Mouse (Mus musculus) heart, adult 2 months (tissue): ENCODE data around the gene Adgrg3. TPM values are rescaled to one million over a fixed set of nuclear protein-coding genes. Genes with fewer than 3 reads are reported as not detected.

Source experiments
- DNase-seq, 2 experiments: peaks; one replicate each; pipeline ENCODE4 v3.0.0; 2021
- H3K27ac ChIP-seq: fragments of 200-600 bp; 2 replicates; pipeline ENCODE4 v1.8.1; 2022
- H3K27me3 ChIP-seq: fragments of 200-500 bp; 2 replicates; pipeline ENCODE4 v1.6.1; 2012; ENCODE audit warnings: mild to moderate bottlenecking, low read length, inconsistent platforms, mixed read lengths; ENCODE audit not compliant: control insufficient read depth, insufficient read depth
- H3K36me3 ChIP-seq: fragments of 200-500 bp; 2 replicates; pipeline ENCODE4 v1.6.1; 2012; ENCODE audit warnings: low read length, inconsistent platforms; ENCODE audit not compliant: control insufficient read depth, insufficient read depth
- H3K4me1 ChIP-seq: fragments of 200-500 bp; 2 replicates; pipeline ENCODE4 v1.6.1; 2011; ENCODE audit warnings: low read length; ENCODE audit not compliant: control insufficient read depth, insufficient read depth
- H3K4me3 ChIP-seq: fragments of 200-600 bp; 2 replicates; pipeline ENCODE4 v1.8.1; 2022
- H3K79me2 ChIP-seq: fragments of 200-500 bp; replicated peaks from 2 replicates; pipeline ENCODE4 v1.6.1; 2012; ENCODE audit warnings: mild to moderate bottlenecking, inconsistent platforms, low read length, moderate library complexity, mixed read lengths; ENCODE audit not compliant: control insufficient read depth, insufficient read depth
- H3K9ac ChIP-seq: fragments of 200-500 bp; 2 replicates; pipeline ENCODE4 v1.6.1; 2012; ENCODE audit warnings: low read depth, mild to moderate bottlenecking, control low read depth, inconsistent platforms, low read length, mixed read lengths
- CTCF ChIP-seq: fragments of 200-600 bp; IDR thresholded peaks from 2 replicates; pipeline ENCODE4 v1.8.1; 2022; ENCODE audit warnings: antibody characterized with exemption, mild to moderate bottlenecking, moderate library complexity
- EP300 ChIP-seq: fragments of 200-500 bp; IDR thresholded peaks from 2 replicates; pipeline ENCODE4 v1.6.1; 2011; ENCODE audit warnings: low read depth, low read length, control low read depth; ENCODE audit not compliant: insufficient read depth
- POLR2A ChIP-seq: fragments of 200-500 bp; IDR thresholded peaks from 2 replicates; pipeline ENCODE4 v1.6.1; 2011; ENCODE audit warnings: mild to moderate bottlenecking, low read depth, low read length, control low read depth; ENCODE audit not compliant: insufficient read depth
- WGBS: fragments of 180-500 bp; shearing (Covaris S2); methylation state at CpG from one replicate; pipeline ENCODE4 v1.1.7; 2018; 5-methylcytosine and 5-hydroxymethylcytosine counted together
- intact Hi-C: fragments of 180-260 bp; cut with DNase I; formaldehyde crosslinking; loops from one replicate; pipeline ENCODE4 v1.15.1; 2025
- polyA plus RNA-seq: library from polyadenylated mRNA; depleted of rRNA; stranded (reverse); fragments of >200 nt; gene quantifications from 2 replicates; pipeline ENCODE4 v1.2.3, GENCODE M21; 2012
- total RNA-seq, 2 experiments: library from RNA; stranded (reverse); gene quantifications; 2 replicates each; pipeline ENCODE4 v1.2.3; 2021

Gene Adgrg3
- total and polyA plus RNA-seq, 3 experiments = 1.3 to 4.3 (median 2.5) TPM

DNA sequence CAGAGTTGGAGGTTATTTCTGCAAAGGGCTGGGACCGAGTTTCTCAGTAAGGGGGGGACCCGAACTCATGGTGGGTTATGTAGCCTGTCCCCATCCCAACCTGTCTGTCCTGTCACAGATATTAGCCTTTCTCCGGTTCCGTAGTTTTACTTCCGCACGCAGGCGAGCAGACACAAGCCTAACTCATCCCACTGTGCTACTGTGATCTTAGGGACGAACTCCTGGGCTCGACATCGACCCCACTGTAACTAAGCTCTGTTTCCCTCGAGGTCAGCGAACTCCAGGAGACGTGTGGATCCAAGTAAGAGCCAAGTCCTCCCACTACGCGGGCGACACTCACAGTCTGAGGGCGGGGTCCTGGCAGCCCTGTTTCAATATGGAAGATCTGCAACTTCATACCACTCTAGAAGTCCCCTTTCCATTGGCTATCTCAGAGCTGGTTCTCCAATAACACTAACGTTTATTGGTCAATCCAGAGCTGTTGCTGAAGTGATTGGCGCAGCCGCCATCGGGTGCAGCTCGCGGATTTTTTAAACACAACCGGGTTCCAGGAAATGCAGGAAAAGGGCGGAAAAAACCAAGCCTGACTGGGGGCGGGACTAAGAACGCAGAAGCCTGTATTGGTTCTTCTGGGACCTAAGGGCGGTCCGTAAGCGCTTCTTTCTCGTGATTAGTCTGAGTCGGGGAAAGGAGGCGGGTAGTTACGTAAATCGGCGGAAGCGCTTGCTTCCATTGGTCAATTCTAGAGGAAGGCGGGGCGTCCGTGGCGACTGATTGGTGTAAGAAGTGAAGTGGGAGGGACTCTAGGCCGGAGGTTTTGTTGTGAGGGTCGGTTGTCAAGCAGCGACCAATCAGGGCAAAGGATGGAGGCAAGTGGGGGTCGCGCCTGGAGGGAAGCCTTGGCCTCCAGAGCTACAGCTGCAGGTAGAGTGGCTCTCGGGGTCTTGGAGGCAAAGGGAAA is 63.2 kb downstream of the Adgrg3 start, which contains the start of gene Katnb1:
Katnb1 (plus strand) TSS at position 806 of the 961 bp plus-strand sequence.
- peak; percentile 94 to 99 for DNase-seq
- Histone ChIP-seq H3K27ac (peak within 1 kb of the TSS; percentile 95), H3K4me3 (peak within 1 kb of the TSS; percentile 88), H3K36me3 (no peaks in the 10 kb centered on the region), H3K27me3 (no peaks in the 10 kb centered on the region), H3K9ac (peak within 1 kb of the TSS; percentile 86), H3K79me2 (no peaks in the 10 kb centered on the region), H3K4me1 (peaks cover 1% of the 10 kb centered on the region; the same call in 1 of the 2 replicates)
- WGBS = under 1% methylated on average over 47 of the region's 47 CpGs
- intact Hi-C loops = no loop called here
- TF ChIP-seq POLR2A (peak; percentile 98), EP300 (0 out of 2 replicates have a peak, but pooled peaks have one; percentile 25), CTCF (no peak)

DNA sequence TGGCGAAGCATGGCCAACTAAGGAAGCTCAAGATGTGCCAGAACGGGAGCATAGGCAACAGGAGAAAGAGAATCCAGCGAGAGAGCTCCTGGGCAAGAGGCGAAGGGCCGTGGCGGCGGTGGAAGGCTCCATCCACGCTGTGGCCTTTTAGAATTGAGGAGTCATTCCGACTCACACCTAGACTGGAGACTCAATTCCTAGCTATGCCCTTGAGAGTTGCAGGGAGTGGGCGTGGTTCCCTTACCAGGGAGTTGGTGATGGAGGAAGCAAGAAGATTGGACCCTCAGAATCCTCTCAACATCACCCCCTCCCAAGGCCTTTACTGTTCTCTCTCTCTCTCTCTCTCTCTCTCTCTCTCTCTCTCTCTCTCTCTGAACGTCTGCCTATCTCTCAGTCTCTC is 64.2 kb downstream of the Adgrg3 start:
- WGBS = 5% methylated on average over 11 of the region's 11 CpGs
- intact Hi-C loops = no loop called here

DNA sequence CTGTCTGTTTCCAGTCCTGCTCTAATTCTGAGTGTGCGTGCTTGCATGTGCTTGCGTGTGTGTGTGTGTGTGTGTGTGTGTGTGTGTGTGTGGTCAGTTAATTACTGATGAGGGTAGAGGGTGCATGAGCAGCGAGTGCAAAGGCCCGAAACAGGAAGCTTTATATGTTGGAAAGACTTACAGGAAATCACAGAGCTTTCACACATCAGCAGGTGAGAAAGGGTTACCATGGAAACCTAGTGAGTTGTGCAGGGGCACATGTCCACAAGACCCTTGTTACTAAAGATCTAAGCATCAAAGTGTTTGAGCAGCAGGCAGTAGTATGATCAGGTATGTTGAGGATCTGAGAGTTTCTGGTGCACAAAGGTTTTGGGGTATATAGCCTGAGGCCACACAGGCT is 66.8 kb downstream of the Adgrg3 start:
- Histone ChIP-seq H3K36me3 (no peaks in the 10 kb centered on the region), H3K79me2 (no peaks in the 10 kb centered on the region), H3K27ac (no peak overlapping the region), H3K9ac (no peak overlapping the region), H3K4me1 (peaks cover 1% of the 10 kb centered on the region; the same call in 1 of the 2 replicates), H3K27me3 (no peaks in the 10 kb centered on the region), H3K4me3 (no peak overlapping the region)
- TF ChIP-seq CTCF (no peak), EP300 (no peak), POLR2A (no peak)
- intact Hi-C loops = no loop called here
- 83% methylated on average over 4 of the region's 4 CpGs for WGBS
- DNase-seq = no peak

More for the DNA sequence above, 64.2 kb downstream of the Adgrg3 start:
- no peaks in the 10 kb centered on the region for H3K27me3 ChIP-seq
- peak overlapping the region; percentile 51; the same call in 1 of the 2 replicates for H3K27ac ChIP-seq
- peak overlapping the region; percentile 82 for H3K4me3 ChIP-seq
- DNase-seq = no peak
- H3K9ac ChIP-seq = peak overlapping the region; percentile 72
- TF ChIP-seq CTCF (no peak), EP300 (no peak), POLR2A (no peak)
- H3K36me3 ChIP-seq = no peaks in the 10 kb centered on the region
- H3K4me1 ChIP-seq = peaks cover 1% of the 10 kb centered on the region; the same call in 1 of the 2 replicates
- H3K79me2 ChIP-seq = no peaks in the 10 kb centered on the region

DNA sequence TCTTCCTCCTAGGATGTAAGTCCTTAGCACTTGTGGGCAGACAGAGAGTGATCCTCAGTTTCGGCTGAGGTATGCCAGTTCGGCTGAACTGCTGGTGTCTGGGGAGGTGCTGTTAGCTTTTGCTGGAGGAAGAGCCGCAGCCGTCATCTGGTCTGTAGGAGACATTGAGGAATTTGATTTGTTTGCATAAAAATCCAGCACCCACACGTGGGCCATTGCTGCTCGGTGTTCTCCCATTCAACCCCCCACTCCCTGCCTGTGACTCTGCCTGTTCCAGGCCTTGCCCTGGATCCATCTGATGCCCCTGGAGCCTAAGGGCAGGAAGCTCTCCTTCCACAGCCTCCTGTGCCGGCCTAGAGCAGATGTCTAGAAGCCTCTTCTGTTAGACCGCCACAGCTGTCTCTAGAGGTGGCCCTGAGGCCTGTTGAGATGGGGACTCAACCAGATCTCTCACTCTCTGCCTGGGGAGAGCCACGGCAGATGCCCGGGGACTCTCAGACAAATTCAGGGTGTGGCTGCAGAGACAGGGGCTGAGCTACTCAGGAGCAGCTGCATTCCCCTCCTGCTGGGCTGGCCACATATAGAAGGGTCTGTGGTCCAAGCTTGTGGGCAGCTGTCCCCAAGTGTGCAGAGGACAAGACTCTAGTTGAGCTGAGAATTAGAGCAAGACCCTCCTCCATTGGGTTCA is 67.4 kb downstream of the Adgrg3 start:
- H3K36me3 ChIP-seq = no peaks in the 10 kb centered on the region
- no peak for DNase-seq
- H3K79me2 ChIP-seq = no peaks in the 10 kb centered on the region
- H3K27ac ChIP-seq = no peak overlapping the region
- intact Hi-C loops = no loop called here
- no peak overlapping the region for H3K4me3 ChIP-seq
- H3K9ac ChIP-seq = no peak overlapping the region
- H3K27me3 ChIP-seq = no peaks in the 10 kb centered on the region
- WGBS = 84% methylated on average over 10 of the region's 10 CpGs
- no peak for TF ChIP-seq CTCF
- H3K4me1 ChIP-seq = peaks cover 1% of the 10 kb centered on the region; the same call in 1 of the 2 replicates

DNA sequence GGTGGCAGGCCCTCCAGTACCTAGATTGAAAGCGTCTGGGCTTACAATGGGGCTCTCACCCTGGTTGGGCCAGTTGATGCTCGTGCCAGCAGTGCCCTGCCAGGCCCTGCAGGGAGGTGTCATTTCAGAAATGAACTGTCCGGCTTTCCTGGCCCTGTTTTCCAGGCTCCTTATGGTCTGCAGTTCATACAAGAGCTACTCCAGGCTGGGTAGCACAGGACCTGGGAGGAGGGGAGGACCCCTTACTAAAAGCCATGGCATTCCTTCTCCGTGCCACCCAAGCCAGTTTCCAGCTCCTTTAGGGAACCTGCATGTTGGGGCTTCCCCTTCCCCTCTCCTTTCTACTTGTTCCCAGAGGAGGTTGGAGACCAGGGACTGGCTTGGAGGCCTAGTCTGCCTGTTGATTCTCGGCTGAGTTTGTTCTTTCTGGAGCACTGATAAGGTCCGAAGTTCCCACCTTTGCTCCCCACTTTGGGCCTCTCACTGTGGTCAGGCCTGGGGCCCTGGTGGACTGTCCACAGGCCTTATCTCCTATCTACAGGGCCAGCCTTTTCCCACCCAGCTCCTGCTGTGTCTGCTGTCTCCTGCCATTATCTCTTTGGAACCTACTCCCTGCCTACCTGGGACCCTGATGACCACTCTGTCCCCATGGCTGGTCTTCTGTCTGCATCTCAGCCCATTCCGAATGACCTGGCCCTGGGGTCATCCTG is 68.1 kb downstream of the Adgrg3 start:
- H3K4me1 ChIP-seq = peaks cover 1% of the 10 kb centered on the region; the same call in 1 of the 2 replicates
- no peak overlapping the region for H3K27ac ChIP-seq
- H3K27me3 ChIP-seq = no peaks in the 10 kb centered on the region
- intact Hi-C loops = no loop called here
- H3K36me3 ChIP-seq = no peaks in the 10 kb centered on the region
- no peaks in the 10 kb centered on the region for H3K79me2 ChIP-seq
- 76% methylated on average over 7 of the region's 7 CpGs for WGBS
- TF ChIP-seq POLR2A = no peak
- no peak for TF ChIP-seq CTCF
- no peak for TF ChIP-seq EP300
- H3K9ac ChIP-seq = no peak overlapping the region
- no peak overlapping the region for H3K4me3 ChIP-seq
- no peak for DNase-seq
